Mouse (Mus musculus): ENCODE measurements at regions not wholly inside any gene's neighbourhood (a gene's known extent, or its start where the extent isn't known, plus 50 kb on each side); places are given as distances from the start of the nearest gene placed in this dataset.
A peak's percentile ranks its signal among the peaks of the same experiment; 100 is the strongest.

DNA sequence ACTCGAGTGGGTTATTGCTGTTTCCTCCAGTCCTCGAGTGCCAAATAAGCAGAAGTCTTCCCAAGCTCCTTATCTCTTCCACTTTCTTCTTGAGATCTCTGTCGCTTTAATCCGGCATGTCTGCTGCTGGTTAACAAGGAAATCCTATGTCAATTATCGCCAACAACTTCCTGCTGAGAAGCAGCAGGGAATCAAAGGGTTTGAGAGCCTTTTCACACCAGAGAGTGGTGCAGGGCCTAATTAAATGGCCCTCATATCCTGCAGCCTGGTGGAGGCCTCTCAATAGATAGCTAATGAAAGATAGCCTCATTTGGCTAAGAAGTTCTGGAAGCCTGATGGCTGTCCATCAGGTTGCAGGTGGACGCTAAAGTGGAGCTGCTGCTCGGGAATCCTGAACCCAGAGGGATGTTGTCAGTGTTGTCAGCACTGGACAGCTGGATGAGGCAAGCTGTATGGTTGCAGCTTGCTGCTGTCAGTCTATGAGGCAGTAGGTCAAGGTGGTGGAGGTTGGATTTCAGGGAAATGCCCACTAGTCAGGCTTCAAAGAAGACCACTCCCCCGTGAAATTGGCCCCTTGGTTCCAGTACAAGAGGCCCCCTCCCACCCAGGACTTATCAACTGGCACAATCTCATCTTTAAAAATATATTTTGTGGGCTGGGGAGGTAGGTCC is 225.5 kb downstream of the Rab11fip2 start:
- no peak for DNase-seq (ENCODE audit: low spot score in 2 of 2)

GRCm38 (mm10) chr19:59738541-59738940 is 204.9 kb downstream of the Rab11fip2 start:
- DNase-seq (ENCODE audit: low spot score in 2 of 2) = no peak

- DNase-seq (ENCODE audit: low spot score in 2 of 2) = peak; percentile 12 to 20
These were observed 200.5 kb downstream of the Rab11fip2 start for GRCm38 (mm10) chr19:59742946-59743345.

- no peak for DNase-seq (ENCODE audit: low spot score in 2 of 2)
These were observed 182.2 kb downstream of the Rab11fip2 start for GRCm38 (mm10) chr19:59761218-59761617.

DNA sequence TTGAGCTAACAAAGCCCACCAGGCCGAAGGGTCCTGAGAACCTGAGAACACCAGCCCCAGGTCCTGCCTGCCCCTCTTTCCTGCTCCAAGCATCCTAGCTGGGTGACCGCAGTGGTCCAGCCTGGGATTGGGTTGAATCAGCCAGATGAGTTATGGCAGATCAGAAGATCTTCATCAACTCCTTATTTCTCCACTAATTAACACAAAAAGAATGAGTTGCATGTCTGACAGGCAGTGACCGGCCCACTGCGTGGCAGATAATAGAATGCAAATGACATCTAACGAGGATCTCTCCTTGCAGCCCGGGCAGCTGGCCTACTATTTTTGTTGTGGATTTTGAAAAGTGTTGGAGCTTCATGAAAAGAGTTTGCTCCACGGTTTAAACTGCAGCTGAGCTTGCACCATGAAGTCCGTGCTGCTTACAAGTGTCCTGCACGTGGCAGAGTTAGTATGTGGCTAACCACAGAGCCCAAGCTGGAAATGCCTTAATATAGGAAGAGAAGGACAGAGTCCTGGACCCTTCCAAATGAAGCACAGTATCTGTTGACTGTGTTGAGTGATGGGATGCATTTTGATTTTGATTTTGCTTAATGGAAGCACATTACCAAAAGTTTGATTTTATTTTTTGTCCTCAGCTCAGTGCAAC is 158.9 kb downstream of the Rab11fip2 start:
- no peak for DNase-seq (ENCODE audit: low spot score in 2 of 2)

- no peak for DNase-seq (ENCODE audit: low spot score in 2 of 2)
These were observed 112.2 kb downstream of the Rab11fip2 start for GRCm38 (mm10) chr19:59831304-59831703.

- no peak for DNase-seq (ENCODE audit: low spot score in 2 of 2)
These were observed 106.3 kb downstream of the Rab11fip2 start for GRCm38 (mm10) chr19:59837138-59837537.

DNA sequence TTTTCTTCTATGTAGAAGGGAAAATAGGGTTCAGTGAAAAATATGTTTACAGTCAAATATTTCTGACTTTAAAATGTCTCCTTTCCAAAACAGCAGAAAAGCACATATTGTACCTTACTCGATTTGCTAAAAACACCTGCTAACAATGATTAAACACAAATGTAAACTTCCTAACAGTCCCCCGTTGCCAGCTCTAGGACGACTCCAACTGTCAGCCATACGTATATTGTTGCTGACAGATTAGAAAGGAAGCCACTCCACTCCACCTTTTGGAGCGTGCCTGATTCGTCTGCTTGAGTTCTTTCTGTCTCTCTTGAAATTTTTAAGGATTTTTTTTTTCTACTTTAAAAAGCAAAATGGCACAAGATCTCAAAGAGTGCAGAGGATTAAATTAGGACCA is 105.8 kb downstream of the Rab11fip2 start:
- DNase-seq (ENCODE audit: low spot score in 2 of 2) = no peak

DNA sequence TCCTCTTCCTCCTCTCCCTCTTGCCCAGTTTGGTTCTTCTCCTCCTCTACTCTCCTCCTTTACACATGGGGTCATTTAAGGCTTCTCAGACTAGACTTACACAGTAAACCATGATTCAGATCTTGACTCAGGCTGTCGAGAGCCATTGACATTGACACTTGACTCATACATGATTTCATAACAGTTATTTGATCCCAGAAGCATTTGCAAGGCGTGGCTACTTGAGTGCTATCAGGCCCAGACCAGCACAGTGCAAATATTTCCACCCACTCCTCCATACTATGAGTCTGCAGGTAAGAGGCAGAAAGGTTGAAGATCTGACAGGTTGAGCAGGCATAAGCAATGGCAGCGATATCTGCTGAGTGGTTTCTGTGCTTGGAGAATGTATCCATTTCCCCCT is 99.2 kb downstream of the Rab11fip2 start:
- no peak for DNase-seq (ENCODE audit: low spot score in 2 of 2)

- no peak for DNase-seq (ENCODE audit: low spot score in 2 of 2)
These were observed 96.6 kb downstream of the Rab11fip2 start for GRCm38 (mm10) chr19:59846807-59847206.

- DNase-seq (ENCODE audit: low spot score in 2 of 2) = no peak
These were observed 92.8 kb downstream of the Rab11fip2 start for GRCm38 (mm10) chr19:59850696-59851095.

- DNase-seq (ENCODE audit: low spot score in 2 of 2) = no peak
These were observed 91.3 kb downstream of the Rab11fip2 start for GRCm38 (mm10) chr19:59852011-59852738.
